Mouse (Mus musculus): ENCODE measurements around the gene Doc2a.

GRCm38 (mm10) chr7:126801057-126801422, 46.2 kb upstream of the Doc2a start:
- TF ChIP-seq CTCF (IDR thresholded peaks at IDR 0.05; ENCODE audit: borderline replicate concordance, extremely low read depth, insufficient read depth, insufficient read length), result no peak
- no peak for TF ChIP-seq POLR2A (IDR thresholded peaks at IDR 0.05; ENCODE audit: borderline replicate concordance, extremely low read depth, insufficient read depth, insufficient read length, poor library complexity, severe bottlenecking)

Measured in brain, embryonic 14.5 days (tissue).